Mouse (Mus musculus): ENCODE results near the gene Zfyve19. TPM values are rescaled to one million over a fixed set of nuclear protein-coding genes. Genes with fewer than 3 reads are reported as not detected.

The Zfyve19 gene
- total RNA-seq, 2 experiments from 2014 or later: 51.3 to 52.0 TPM

DNA sequence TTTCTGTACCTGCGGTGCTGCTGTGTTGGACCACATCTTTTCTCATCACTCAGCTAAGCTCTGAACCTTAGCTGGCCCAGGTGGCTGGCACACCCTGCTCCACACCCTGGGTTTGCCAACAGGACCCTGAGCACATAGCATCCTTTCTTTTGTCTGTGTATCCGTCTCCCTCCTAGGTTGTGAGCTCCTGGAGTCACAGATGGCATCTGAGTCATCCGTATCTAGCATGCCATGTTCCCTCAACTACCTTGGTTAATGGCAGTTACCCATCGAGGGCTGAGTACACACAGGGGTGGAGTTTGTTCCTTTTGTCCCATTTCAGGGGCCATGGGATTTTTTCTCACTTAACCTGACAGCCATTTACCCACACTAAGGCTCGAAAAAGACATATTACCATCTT is 42.0 kb downstream of the Zfyve19 start:
- intact Hi-C loops (cut with DNase I): loop anchor here (5.0 kb wide), 1 partner anchor 187 kb away; no protein-coding TSS in a partner anchor

DNA sequence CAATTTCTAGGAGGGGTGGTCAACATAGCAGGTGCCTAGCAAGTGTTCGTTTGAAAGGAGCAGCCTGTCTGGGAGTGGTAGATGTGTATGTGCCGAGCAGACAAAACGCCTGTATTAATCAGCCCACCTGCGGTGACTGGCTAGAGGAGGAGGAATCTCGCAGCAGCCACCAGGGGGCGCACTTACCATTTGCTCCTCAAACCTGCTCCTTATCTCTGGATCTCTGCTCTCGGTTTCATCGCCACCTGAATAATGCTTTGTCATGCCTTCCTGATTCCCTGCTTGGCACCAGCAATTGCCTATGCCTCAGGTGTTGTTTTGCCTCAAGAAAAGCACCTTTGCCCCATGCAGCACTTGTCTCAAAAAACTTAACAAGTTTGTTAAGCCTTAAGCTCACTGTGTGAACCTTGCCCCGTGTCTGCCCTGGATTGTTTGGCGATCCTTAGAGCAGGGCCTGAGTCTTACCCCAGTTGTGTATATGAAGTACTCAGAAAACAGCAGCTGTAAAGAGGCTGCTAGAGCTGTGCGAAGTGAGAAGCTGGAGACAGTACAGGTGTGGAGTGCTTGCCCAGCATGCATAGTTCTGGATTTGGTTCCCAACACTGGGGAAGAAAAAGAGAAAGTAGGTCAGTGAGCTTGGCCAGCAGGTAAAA is 42.5 kb downstream of the Zfyve19 start:
- intact Hi-C loops (cut with DNase I): loop anchor here (5.0 kb wide), 1 partner anchor 186 kb away; no protein-coding TSS in a partner anchor

More for the DNA sequence above, 42.0 kb downstream of the Zfyve19 start:
- no peak for DNase-seq

DNA sequence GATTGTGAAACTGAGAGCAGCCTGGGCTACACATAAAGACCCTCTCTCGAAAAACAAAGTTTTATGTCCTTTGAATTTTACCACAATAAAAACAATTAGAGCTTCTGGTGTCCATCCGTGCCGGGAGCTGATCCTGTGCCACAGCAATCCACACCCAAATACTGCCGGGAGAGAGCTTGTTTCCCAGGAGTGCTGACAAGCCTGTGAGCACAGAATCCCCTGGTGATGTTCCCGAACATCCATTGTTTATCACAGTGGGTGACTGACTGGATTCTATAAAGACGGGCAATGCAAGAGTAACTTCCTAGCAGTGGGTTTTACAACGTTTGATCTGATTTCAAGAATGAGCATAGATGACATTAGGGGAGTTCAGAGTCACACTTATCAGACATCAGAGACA is 46.6 kb downstream of the Zfyve19 start:
- intact Hi-C loops (cut with DNase I): loop anchor here (5.0 kb wide), 1 partner anchor 182 kb away; no protein-coding TSS in a partner anchor
- DNase-seq: no peak

More for the DNA sequence above, 42.5 kb downstream of the Zfyve19 start:
- peak; percentile 90 for DNase-seq

DNA sequence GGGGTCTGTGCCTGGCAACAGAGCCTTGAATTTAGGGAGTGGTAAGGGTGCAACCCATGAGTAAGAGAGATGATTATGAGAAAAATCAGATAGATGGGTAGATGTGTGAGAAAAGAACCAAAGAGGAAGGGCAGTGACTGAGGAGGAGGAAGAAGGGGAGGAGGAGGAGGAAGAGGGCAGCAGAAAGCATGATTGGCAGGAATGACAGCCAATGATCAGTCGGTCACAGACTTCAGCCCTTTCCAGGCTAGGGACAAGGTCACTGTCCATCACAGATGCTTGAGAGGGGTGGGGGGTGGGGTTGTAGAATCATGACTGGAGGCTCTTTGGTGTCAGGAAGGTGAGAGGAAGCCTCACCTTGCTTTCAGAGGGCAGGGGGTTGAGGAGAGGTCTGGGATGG is 52.1 kb downstream of the Zfyve19 start:
- intact Hi-C loops (cut with DNase I): no loop called here
- no peak for DNase-seq

DNA sequence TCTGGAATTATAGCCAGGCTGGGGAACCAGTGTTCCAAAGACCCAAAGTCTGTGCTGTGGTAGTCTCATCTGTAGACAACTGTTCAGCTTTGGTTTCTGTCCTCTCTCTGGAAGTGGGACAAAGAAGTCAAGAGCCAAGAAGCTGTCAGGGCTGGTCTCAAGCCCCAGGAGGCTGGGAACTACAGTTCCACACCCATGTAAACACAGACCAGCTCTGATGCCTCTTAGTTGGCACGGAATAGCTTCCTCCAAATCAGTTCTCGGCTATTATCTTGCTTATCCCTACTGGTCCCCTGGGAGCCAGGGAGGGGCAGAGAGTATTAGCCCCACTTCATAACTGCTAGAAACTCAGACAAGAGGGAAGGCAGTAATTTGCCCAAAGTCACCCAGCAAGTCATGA is 52.9 kb downstream of the Zfyve19 start:
- no peak for DNase-seq
- intact Hi-C loops (cut with DNase I): no loop called here

DNA sequence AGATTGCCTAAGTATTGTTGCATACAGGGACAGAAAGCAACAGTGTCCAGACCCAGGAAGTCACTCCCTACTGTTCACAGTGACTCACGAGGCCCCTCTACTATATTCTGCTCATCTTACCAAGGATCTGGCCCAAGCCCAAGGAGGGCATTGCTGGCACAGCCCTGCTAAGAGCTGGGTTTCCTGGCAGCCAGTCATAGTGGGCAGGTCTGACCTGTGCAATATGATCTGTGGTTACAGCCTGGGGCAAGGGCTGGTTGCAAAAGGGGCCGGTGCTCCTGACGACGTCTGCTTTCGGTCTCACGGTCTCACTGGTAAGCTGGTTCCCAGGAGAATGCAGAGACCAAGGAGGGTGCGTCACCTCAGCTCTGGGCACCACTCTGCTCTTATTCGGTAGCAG is 54.6 kb downstream of the Zfyve19 start:
- intact Hi-C loops (cut with DNase I): no loop called here
- DNase-seq: peak; percentile 74

DNA sequence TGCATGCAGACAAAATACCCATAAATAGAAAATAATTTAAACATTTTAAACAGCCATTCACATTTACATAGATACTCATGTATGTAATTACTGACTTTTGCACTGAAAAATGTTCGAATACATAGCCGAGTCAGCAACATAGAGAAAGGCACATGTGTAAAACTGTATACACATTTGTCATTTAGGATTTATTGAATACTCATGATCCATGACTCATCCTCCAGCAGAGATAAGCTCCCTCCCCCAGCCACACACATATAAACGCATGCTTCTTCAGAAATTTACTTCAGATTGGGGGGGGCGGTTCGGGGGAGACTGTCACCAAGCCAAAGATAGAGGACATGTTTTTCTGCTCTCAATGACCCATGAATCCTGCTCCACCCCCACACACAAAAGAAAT is 55.4 kb downstream of the Zfyve19 start:
- no peak for DNase-seq
- intact Hi-C loops (cut with DNase I): no loop called here

Other genes starting within 250 kb of the Zfyve19 start
- 10 to 100 TPM; 41.6 to 43.4 TPM for gene Ccdc32, start 179.2 kb upstream of the Zfyve19 start, total RNA-seq (2021)
- gene Rpusd2, start 173.8 kb upstream of the Zfyve19 start, total RNA-seq (2021): 1 to 10 TPM; 8.2 to 8.5 TPM
- 1 to 10 TPM; 3.3 to 3.4 TPM for gene Knl1, start 161.5 kb upstream of the Zfyve19 start, total RNA-seq (2021)
- gene Rad51, start 95.8 kb upstream of the Zfyve19 start, total RNA-seq (2021): 1 to 10 TPM; 4.8 to 7.3 TPM
- gene Rmdn3, start 51.6 kb upstream of the Zfyve19 start, total RNA-seq (2021): 10 to 100 TPM; 38.4 to 44.5 TPM
- not detected for gene Gchfr, start 40.8 kb upstream of the Zfyve19 start, total RNA-seq (2021)
- gene Gm14137, start 34.1 kb upstream of the Zfyve19 start, total RNA-seq (2021): not detected
- gene Dnajc17, start 178 bp downstream of the Zfyve19 start, total RNA-seq (2021): 10 to 100 TPM; 25.0 to 25.1 TPM
- gene Ppp1r14d, start 21.3 kb downstream of the Zfyve19 start, total RNA-seq (2021): not detected
- under 1 TPM; 0.26 to 0.83 TPM for gene Spint1, start 28.7 kb downstream of the Zfyve19 start, total RNA-seq (2021)
- 10 to 100 TPM; 20.4 to 23.9 TPM for gene Rhov, start 62.7 kb downstream of the Zfyve19 start, total RNA-seq (2021)
- 10 to 100 TPM; 29.3 to 31.3 TPM for gene Vps18, start 80.1 kb downstream of the Zfyve19 start, total RNA-seq (2021)
- gene Dll4, start 117.2 kb downstream of the Zfyve19 start, total RNA-seq (2021): 1 to 10 TPM; 5.3 to 6.8 TPM
- gene Chac1, start 142.6 kb downstream of the Zfyve19 start, total RNA-seq (2021): 1 to 10 TPM; 6.7 to 7.7 TPM